Comparison of ENCODE assay signal across 8 mouse cellular contexts in genomic region chr7:109959716-109960612, GRCm38 (mm10). TPM values are rescaled to one million over a fixed set of nuclear protein-coding genes. Genes with fewer than 3 reads are reported as not detected.
DNase-seq lines count a peak whose midpoint lies in the region; ATAC-seq lines count a peak whose summit lies in the region.

Gene Dennd5a, minus strand, starts transcription at chr7:109960470.

- H3K27me3 ChIP-seq in embryonic facial prominence, embryonic 14.5 days (replicated peaks; ENCODE audit: control insufficient read depth, insufficient read depth, low read length), result no peaks in the 10 kb centered on the region

- H3K36me3 ChIP-seq in embryonic facial prominence, embryonic 14.5 days (ENCODE audit: control insufficient read depth, insufficient read depth, low read length), result no peaks in the 10 kb centered on the region

- WGBS in embryonic facial prominence, embryonic 14.5 days, result under 1% methylated on average over 29 of the region's 107 CpGs

- peak within 1 kb of the TSS; percentile 78 for H3K4me3 ChIP-seq in embryonic facial prominence, embryonic 14.5 days (ENCODE audit: low read depth, low read length)

- peak within 1 kb of the TSS; percentile 80 for H3K4me2 ChIP-seq in embryonic facial prominence, embryonic 14.5 days (ENCODE audit: low read depth, low read length)

- H3K9me3 ChIP-seq in embryonic facial prominence, embryonic 14.5 days (ENCODE audit: control insufficient read depth, low read length), result no peaks in the 10 kb centered on the region

- H3K9ac ChIP-seq in embryonic facial prominence, embryonic 14.5 days (ENCODE audit: low read depth, low read length), result peak within 1 kb of the TSS; percentile 94

- peak; percentile 92 for ATAC-seq in embryonic facial prominence, embryonic 14.5 days (ENCODE audit: low read depth)

- peak; percentile 59 for DNase-seq in 3T3-L1 (ENCODE audit: low read depth, low spot score)
- peak; percentile 58 to 66 for DNase-seq in adrenal gland, postnatal 4 days (ENCODE audit: low spot score in 2 of 2)
- DNase-seq in embryonic facial prominence, embryonic 14.5 days (ENCODE audit: low spot score), result peak; percentile 90
- DNase-seq in heart, adult 9 months (ENCODE audit: low spot score in 2 of 2), result peak; percentile 84 to 85
- peak; percentile 70 for DNase-seq in kidney, adult 9 months
- DNase-seq in liver, result peak; percentile 81
- DNase-seq in monocyte, adult 2 months (ENCODE audit: low read depth in 1 of 2, low spot score in 2 of 2), result peak; percentile 41 to 54
- peak; percentile 53 to 54 for DNase-seq in spleen, postnatal 36 days (ENCODE audit: low spot score in 2 of 2)

- peak within 1 kb of the TSS; percentile 93 for H3K27ac ChIP-seq in embryonic facial prominence, embryonic 14.5 days (replicated peaks; ENCODE audit: low read depth, low read length)

- H3K4me1 ChIP-seq in embryonic facial prominence, embryonic 14.5 days (ENCODE audit: control insufficient read depth, insufficient read depth, low read length), result peaks cover 24% of the 10 kb centered on the region

RNA-seq across cellular contexts. Expression of gene Dennd5a, which starts in this region (rescaled TPM):
- 100 to 1,000 TPM; 150 to 154 TPM for total RNA-seq in adrenal gland, postnatal 4 days (2021)
- polyA plus RNA-seq in embryonic facial prominence, embryonic 14.5 days (2014; fragmentation: Nextera tagmentation; extraction: Ambion mirVana), result 53.3 and 58.3 TPM in 2 replicates

Comparison
In these comparisons a context has a peak if more than half of its experiments do, and no peak if none do; other contexts are left out.
1. Peak in every context shown above with its lines: DNase-seq, ATAC-seq, H3K4me3 ChIP-seq and H3K27ac ChIP-seq.